Mouse (Mus musculus) liver, postnatal 0 days (tissue): ENCODE data around the gene Adnp.

Experiments
- CTCF ChIP-seq: sonication (generic); IDR thresholded peaks from 2 replicates; pipeline ENCODE4 v1.5.1; 2016; ENCODE audit warnings: antibody characterized with exemption, low read depth
- EP300 ChIP-seq: IDR thresholded peaks from 2 replicates; pipeline ENCODE4 v1.6.1; 2016; ENCODE audit warnings: antibody characterized with exemption, low read depth, mild to moderate bottlenecking

- TF ChIP-seq CTCF, result no peak
- TF ChIP-seq EP300, result no peak
Measured at GRCm38 (mm10) chr2:168195721-168196120, 11.2 kb downstream of the Adnp start.
